Mouse (Mus musculus): ENCODE data around the gene Saxo1. TPM values are rescaled to one million over a fixed set of nuclear protein-coding genes. Genes with fewer than 3 reads are reported as not detected.

The Saxo1 gene
- polyA plus RNA-seq, 1 experiment from 2014 or later: 0.15 TPM

GRCm38 (mm10) chr4:86529161-86529560, 29.0 kb downstream of the Saxo1 start:
- Histone ChIP-seq H3K4me3 (ENCODE audit: control insufficient read depth in 1 of 2, insufficient read depth in 1 of 2, low read depth in 1 of 2, low read length in 2 of 2) (no peak overlapping the region), H3K9ac (ENCODE audit: low read length) (no peak overlapping the region), H3K9me3 (ENCODE audit: control insufficient read depth, low read length) (no peaks in the 10 kb centered on the region), H3K4me2 (ENCODE audit: low read length) (no peak overlapping the region), H3K36me3 (ENCODE audit: control insufficient read depth, insufficient read depth, low read length) (no peaks in the 10 kb centered on the region), H3K27me3 (ENCODE audit: control insufficient read depth, insufficient read depth, low read length) (no peaks in the 10 kb centered on the region), H3K27ac (replicated peaks in 1 of 2; ENCODE audit: control insufficient read depth in 1 of 2, insufficient read depth in 1 of 2, low read depth in 2 of 2, low read length in 2 of 2) (no peak overlapping the region), H3K4me1 (ENCODE audit: control insufficient read depth in 2 of 2, insufficient read depth in 2 of 2, low read length in 2 of 2) (peaks cover 4% of the 10 kb centered on the region in 2 experiments; a peak in 3 of 4 replicates)
- ATAC-seq (ENCODE audit: insufficient number of reproducible peaks, insufficient read depth, low FRiP score, low read depth): no peak
- WGBS: 76% methylated on average over 6 of the region's 6 CpGs

- Histone ChIP-seq H3K4me1 (ENCODE audit: control insufficient read depth in 2 of 2, insufficient read depth in 2 of 2, low read length in 2 of 2) (peaks cover 0 to 2% of the 10 kb centered on the region in 2 experiments; a peak in 1 of 4 replicates), H3K9ac (ENCODE audit: low read length) (no peak overlapping the region), H3K9me3 (ENCODE audit: control insufficient read depth, low read length) (no peaks in the 10 kb centered on the region), H3K4me3 (ENCODE audit: control insufficient read depth in 1 of 2, insufficient read depth in 1 of 2, low read depth in 1 of 2, low read length in 2 of 2) (no peak overlapping the region), H3K27me3 (ENCODE audit: control insufficient read depth, insufficient read depth, low read length) (no peaks in the 10 kb centered on the region), H3K4me2 (ENCODE audit: low read length) (no peak overlapping the region), H3K27ac (replicated peaks in 1 of 2; ENCODE audit: control insufficient read depth in 1 of 2, insufficient read depth in 1 of 2, low read depth in 2 of 2, low read length in 2 of 2) (no peak overlapping the region), H3K36me3 (ENCODE audit: control insufficient read depth, insufficient read depth, low read length) (no peaks in the 10 kb centered on the region)
- WGBS: 48% methylated on average over 11 of the region's 11 CpGs
- no peak for ATAC-seq (ENCODE audit: insufficient number of reproducible peaks, insufficient read depth, low FRiP score, low read depth)
Observed at GRCm38 (mm10) chr4:86527162-86528136, 30.7 kb downstream of the Saxo1 start.

GRCm38 (mm10) chr4:86524483-86524882, 33.6 kb downstream of the Saxo1 start:
- Histone ChIP-seq H3K4me1 (ENCODE audit: control insufficient read depth in 2 of 2, insufficient read depth in 2 of 2, low read length in 2 of 2) (peaks cover 0 to 2% of the 10 kb centered on the region in 2 experiments; a peak in 1 of 4 replicates), H3K4me3 (ENCODE audit: control insufficient read depth in 1 of 2, insufficient read depth in 1 of 2, low read depth in 1 of 2, low read length in 2 of 2) (no peak overlapping the region), H3K27me3 (ENCODE audit: control insufficient read depth, insufficient read depth, low read length) (no peaks in the 10 kb centered on the region), H3K4me2 (ENCODE audit: low read length) (no peak overlapping the region), H3K9me3 (ENCODE audit: control insufficient read depth, low read length) (no peaks in the 10 kb centered on the region), H3K9ac (ENCODE audit: low read length) (no peak overlapping the region), H3K27ac (replicated peaks in 1 of 2; ENCODE audit: control insufficient read depth in 1 of 2, insufficient read depth in 1 of 2, low read depth in 2 of 2, low read length in 2 of 2) (no peak overlapping the region), H3K36me3 (ENCODE audit: control insufficient read depth, insufficient read depth, low read length) (no peaks in the 10 kb centered on the region)
- 87% methylated on average over 1 of the region's 1 CpGs for WGBS
- no peak for ATAC-seq (ENCODE audit: insufficient number of reproducible peaks, insufficient read depth, low FRiP score, low read depth)

- no peak overlapping the region for H3K9ac ChIP-seq (ENCODE audit: low read length)
- 77% methylated on average over 5 of the region's 5 CpGs for WGBS
- H3K27me3 ChIP-seq (ENCODE audit: control insufficient read depth, insufficient read depth, low read length): no peaks in the 10 kb centered on the region
- H3K36me3 ChIP-seq (ENCODE audit: control insufficient read depth, insufficient read depth, low read length): no peaks in the 10 kb centered on the region
- no peak overlapping the region for H3K4me3 ChIP-seq (ENCODE audit: control insufficient read depth in 1 of 2, insufficient read depth in 1 of 2, low read depth in 1 of 2, low read length in 2 of 2)
- H3K4me2 ChIP-seq (ENCODE audit: low read length): no peak overlapping the region
- no peak overlapping the region for H3K27ac ChIP-seq (replicated peaks in 1 of 2; ENCODE audit: control insufficient read depth in 1 of 2, insufficient read depth in 1 of 2, low read depth in 2 of 2, low read length in 2 of 2)
- peaks cover 0 to 2% of the 10 kb centered on the region in 2 experiments; a peak in 1 of 4 replicates for H3K4me1 ChIP-seq (ENCODE audit: control insufficient read depth in 2 of 2, insufficient read depth in 2 of 2, low read length in 2 of 2)
- no peaks in the 10 kb centered on the region for H3K9me3 ChIP-seq (ENCODE audit: control insufficient read depth, low read length)
- ATAC-seq (ENCODE audit: insufficient number of reproducible peaks, insufficient read depth, low FRiP score, low read depth): no peak
Observed at GRCm38 (mm10) chr4:86523771-86524170, 34.4 kb downstream of the Saxo1 start.

- WGBS: 86% methylated on average over 12 of the region's 12 CpGs
Observed at GRCm38 (mm10) chr4:86520695-86521094, 37.4 kb downstream of the Saxo1 start.

GRCm38 (mm10) chr4:86519953-86520352, 38.2 kb downstream of the Saxo1 start:
- H3K9ac ChIP-seq (ENCODE audit: low read length): no peak overlapping the region
- no peaks in the 10 kb centered on the region for H3K4me1 ChIP-seq (ENCODE audit: control insufficient read depth in 2 of 2, insufficient read depth in 2 of 2, low read length in 2 of 2)
- H3K36me3 ChIP-seq (ENCODE audit: control insufficient read depth, insufficient read depth, low read length): no peaks in the 10 kb centered on the region
- 83% methylated on average over 6 of the region's 6 CpGs for WGBS
- no peaks in the 10 kb centered on the region for H3K27me3 ChIP-seq (ENCODE audit: control insufficient read depth, insufficient read depth, low read length)
- ATAC-seq (ENCODE audit: insufficient number of reproducible peaks, insufficient read depth, low FRiP score, low read depth): no peak
- H3K4me3 ChIP-seq (ENCODE audit: control insufficient read depth in 1 of 2, insufficient read depth in 1 of 2, low read depth in 1 of 2, low read length in 2 of 2): no peak overlapping the region
- H3K9me3 ChIP-seq (ENCODE audit: control insufficient read depth, low read length): no peaks in the 10 kb centered on the region
- H3K27ac ChIP-seq (replicated peaks in 1 of 2; ENCODE audit: control insufficient read depth in 1 of 2, insufficient read depth in 1 of 2, low read depth in 2 of 2, low read length in 2 of 2): no peak overlapping the region
- no peak overlapping the region for H3K4me2 ChIP-seq (ENCODE audit: low read length)

More at GRCm38 (mm10) chr4:86520695-86521094, 37.4 kb downstream of the Saxo1 start:
- no peak for ATAC-seq (ENCODE audit: insufficient number of reproducible peaks, insufficient read depth, low FRiP score, low read depth)
- Histone ChIP-seq H3K9ac (ENCODE audit: low read length) (no peak overlapping the region), H3K4me3 (ENCODE audit: control insufficient read depth in 1 of 2, insufficient read depth in 1 of 2, low read depth in 1 of 2, low read length in 2 of 2) (no peak overlapping the region), H3K27ac (replicated peaks in 1 of 2; ENCODE audit: control insufficient read depth in 1 of 2, insufficient read depth in 1 of 2, low read depth in 2 of 2, low read length in 2 of 2) (no peak overlapping the region), H3K27me3 (ENCODE audit: control insufficient read depth, insufficient read depth, low read length) (no peaks in the 10 kb centered on the region), H3K36me3 (ENCODE audit: control insufficient read depth, insufficient read depth, low read length) (no peaks in the 10 kb centered on the region), H3K4me1 (ENCODE audit: control insufficient read depth in 2 of 2, insufficient read depth in 2 of 2, low read length in 2 of 2) (no peaks in the 10 kb centered on the region), H3K9me3 (ENCODE audit: control insufficient read depth, low read length) (no peaks in the 10 kb centered on the region), H3K4me2 (ENCODE audit: low read length) (no peak overlapping the region)

- Histone ChIP-seq H3K4me3 (ENCODE audit: control insufficient read depth in 1 of 2, insufficient read depth in 1 of 2, low read depth in 1 of 2, low read length in 2 of 2) (no peak overlapping the region), H3K4me2 (ENCODE audit: low read length) (no peak overlapping the region), H3K4me1 (ENCODE audit: control insufficient read depth in 2 of 2, insufficient read depth in 2 of 2, low read length in 2 of 2) (no peaks in the 10 kb centered on the region), H3K36me3 (ENCODE audit: control insufficient read depth, insufficient read depth, low read length) (no peaks in the 10 kb centered on the region), H3K9ac (ENCODE audit: low read length) (no peak overlapping the region), H3K27me3 (ENCODE audit: control insufficient read depth, insufficient read depth, low read length) (no peaks in the 10 kb centered on the region), H3K9me3 (ENCODE audit: control insufficient read depth, low read length) (no peaks in the 10 kb centered on the region), H3K27ac (replicated peaks in 1 of 2; ENCODE audit: control insufficient read depth in 1 of 2, insufficient read depth in 1 of 2, low read depth in 2 of 2, low read length in 2 of 2) (no peak overlapping the region)
- 70% methylated on average over 6 of the region's 6 CpGs for WGBS
- no peak for ATAC-seq (ENCODE audit: insufficient number of reproducible peaks, insufficient read depth, low FRiP score, low read depth)
Observed at GRCm38 (mm10) chr4:86504656-86505055, 53.5 kb downstream of the Saxo1 start.

All from heart, embryonic 14.5 days (tissue).